Mouse (Mus musculus) CH12.LX (cell line): ENCODE data around the gene Slc1a1. TPM values are rescaled to one million over a fixed set of nuclear protein-coding genes. Genes with fewer than 3 reads are reported as not detected.

Experiments
- DNase-seq: peaks from one replicate; pipeline ENCODE4 v3.0.0-alpha.2; 2013; ENCODE audit errors: extremely low read depth
- H3K27ac ChIP-seq: 2 replicates; pipeline ENCODE4 v1.5.1; 2012; ENCODE audit warnings: low read depth, mild to moderate bottlenecking, control low read depth, moderate library complexity; ENCODE audit not compliant: insufficient read depth
- H3K27me3 ChIP-seq: replicated peaks from 2 replicates; pipeline ENCODE3; 2012; ENCODE audit warnings: inconsistent platforms
- H3K36me3 ChIP-seq, 2 experiments: replicated peaks in 1 of 2; 2 replicates each; pipeline versions ENCODE3 to v1.6.1; 2012; ENCODE audit warnings: inconsistent platforms in 1 of 2, low read length in 1 of 2, mild to moderate bottlenecking in 1 of 2, mixed read lengths in 1 of 2, moderate library complexity in 1 of 2; ENCODE audit not compliant: control insufficient read depth in 1 of 2, insufficient read depth in 1 of 2
- H3K4me1 ChIP-seq, 2 experiments: 2 replicates each; pipeline ENCODE4 v1.6.1; 2012; ENCODE audit warnings: inconsistent platforms in 1 of 2, moderate library complexity in 1 of 2; ENCODE audit not compliant: insufficient read depth in 2 of 2, control insufficient read depth in 1 of 2
- H3K4me2 ChIP-seq: 2 replicates; pipeline ENCODE4 v1.6.1; 2012; ENCODE audit warnings: low read depth, mild to moderate bottlenecking, control low read depth; ENCODE audit not compliant: poor library complexity, insufficient read depth, severe bottlenecking
- H3K4me3 ChIP-seq, 3 experiments: fragments of 150-350 bp in 1 of 3; sonication (generic) in 1 of 3; replicated peaks in 1 of 3; 2 replicates each; pipeline versions ENCODE3 to v1.5.1; 2011 to 2012; ENCODE audit warnings: low read depth in 2 of 3, low read length in 2 of 3, mild to moderate bottlenecking in 2 of 3, moderate library complexity in 2 of 3, control low read depth in 1 of 3, improper control_type of control experiment in 1 of 3, inconsistent platforms in 1 of 3, mixed read lengths in 1 of 3; ENCODE audit not compliant: poor library complexity in 1 of 3
- H3K79me2 ChIP-seq: replicated peaks from 2 replicates; pipeline ENCODE4 v1.6.1; 2012; ENCODE audit warnings: mild to moderate bottlenecking, moderate library complexity; ENCODE audit not compliant: control insufficient read depth, poor library complexity, insufficient read depth, severe bottlenecking; ENCODE audit errors: extremely low read depth
- H3K9ac ChIP-seq: 2 replicates; pipeline ENCODE4 v1.6.1; 2012; ENCODE audit warnings: low read depth, mild to moderate bottlenecking, control low read depth, moderate library complexity; ENCODE audit not compliant: insufficient read depth
- H3K9me3 ChIP-seq: replicated peaks from 2 replicates; pipeline ENCODE3; 2012; ENCODE audit warnings: low read length, inconsistent platforms, mixed read lengths
- E2F4 ChIP-seq: IDR thresholded peaks from 2 replicates; pipeline ENCODE4 v1.6.1; 2011; ENCODE audit warnings: low read depth, low read length, improper control_type of control experiment; ENCODE audit not compliant: insufficient replicate concordance
- EP300 ChIP-seq: IDR thresholded peaks from 2 replicates; pipeline ENCODE4 v1.6.1; 2011; ENCODE audit warnings: low read length, improper control_type of control experiment
- GABPA ChIP-seq: IDR thresholded peaks from 2 replicates; pipeline ENCODE4 v1.6.1; 2012; ENCODE audit warnings: low read depth, low read length, improper control_type of control experiment, inconsistent platforms; ENCODE audit not compliant: insufficient replicate concordance
- IRF4 ChIP-seq: IDR thresholded peaks from 2 replicates; pipeline ENCODE4 v1.6.1; 2014; ENCODE audit warnings: low read depth, mild to moderate bottlenecking, inconsistent platforms, low read length, improper control_type of control experiment
- JUN ChIP-seq: IDR thresholded peaks from 2 replicates; pipeline ENCODE4 v1.6.1; 2011; ENCODE audit warnings: low read depth, mild to moderate bottlenecking, low read length, improper control_type of control experiment, moderate library complexity; ENCODE audit not compliant: insufficient read depth
- KAT2A ChIP-seq: IDR thresholded peaks from 2 replicates; pipeline ENCODE4 v1.6.1; 2012; ENCODE audit warnings: low read length, improper control_type of control experiment, inconsistent platforms; ENCODE audit not compliant: insufficient replicate concordance
- MAX ChIP-seq: IDR thresholded peaks from 2 replicates; pipeline ENCODE4 v1.6.1; 2011; ENCODE audit warnings: low read length, improper control_type of control experiment
- MAZ ChIP-seq: IDR thresholded peaks from 2 replicates; pipeline ENCODE4 v1.6.1; 2012; ENCODE audit warnings: low read depth, mild to moderate bottlenecking, inconsistent platforms, low read length, improper control_type of control experiment, moderate library complexity
- MEF2A ChIP-seq: IDR thresholded peaks from 2 replicates; pipeline ENCODE4 v1.6.1; 2014; ENCODE audit warnings: low read depth, mild to moderate bottlenecking, inconsistent platforms, low read length, improper control_type of control experiment, borderline replicate concordance
- MXI1 ChIP-seq: IDR thresholded peaks from 2 replicates; pipeline ENCODE4 v1.6.1; 2011; ENCODE audit warnings: mild to moderate bottlenecking, low read depth, low read length, improper control_type of control experiment
- MYC ChIP-seq: IDR thresholded peaks from 2 replicates; pipeline ENCODE4 v1.6.1; 2011; ENCODE audit warnings: low read depth, mild to moderate bottlenecking, improper control_type of control experiment, low read length
- NELFE ChIP-seq: IDR thresholded peaks from 2 replicates; pipeline ENCODE4 v1.6.1; 2011; ENCODE audit warnings: low read depth, low read length, improper control_type of control experiment
- POLR2A ChIP-seq: IDR thresholded peaks from 2 replicates; pipeline ENCODE4 v1.6.1; 2011; ENCODE audit warnings: low read depth, mild to moderate bottlenecking, improper control_type of control experiment, low read length
- POLR2AphosphoS2 ChIP-seq: IDR thresholded peaks from 2 replicates; pipeline ENCODE4 v1.6.1; 2011; ENCODE audit warnings: low read depth, low read length, improper control_type of control experiment
- SIN3A ChIP-seq: IDR thresholded peaks from 2 replicates; pipeline ENCODE4 v1.6.1; 2012; ENCODE audit warnings: low read length, improper control_type of control experiment, inconsistent platforms
- SMC3 ChIP-seq: IDR thresholded peaks from 2 replicates; pipeline ENCODE4 v1.6.1; 2011; ENCODE audit warnings: low read depth, low read length, improper control_type of control experiment
- TCF12 ChIP-seq: IDR thresholded peaks from 2 replicates; pipeline ENCODE4 v1.6.1; 2014; ENCODE audit warnings: low read depth, mild to moderate bottlenecking, inconsistent platforms, low read length, improper control_type of control experiment
- USF1 ChIP-seq: IDR thresholded peaks from 2 replicates; pipeline ENCODE4 v1.6.1; 2014; ENCODE audit warnings: low read depth, mild to moderate bottlenecking, inconsistent platforms, low read length, improper control_type of control experiment
- USF2 ChIP-seq: conservative IDR thresholded peaks from 2 replicates; pipeline ENCODE4 v1.6.1; 2011; ENCODE audit warnings: low read depth, low read length, improper control_type of control experiment
- ZKSCAN1 ChIP-seq: IDR thresholded peaks from 2 replicates; pipeline ENCODE4 v1.6.1; 2012; ENCODE audit warnings: low read depth, inconsistent platforms, low read length, improper control_type of control experiment, borderline replicate concordance
- dilution Hi-C: fragments of 300-500 bp; cut with MboI; formaldehyde crosslinking; loops from 2 replicates; pipeline ENCODE4 v1.14.3; 2020; ENCODE audit warnings: low sequenced_read_pairs; ENCODE audit not compliant: extremely low pct_unique_long_range_greater_than_20kb, extremely low pct_ligation_motif_present
- in situ Hi-C: fragments of 300-500 bp; cut with MboI; formaldehyde crosslinking; loops from 3 replicates; pipeline ENCODE4 v1.14.3; 2019; ENCODE audit warnings: low sequenced_read_pairs, low pct_ligation_motif_present, low pct_unique_long_range_greater_than_20kb, mixed read lengths
- polyA plus RNA-seq: library from polyadenylated mRNA; unstranded; fragments of >175 nt; gene quantifications from 2 replicates; pipeline ENCODE4 v1.2.1, GENCODE M21; 2012; ENCODE audit warnings: low read depth; ENCODE audit not compliant: insufficient read length
- total RNA-seq, 2 experiments: library from RNA; depleted of rRNA; stranded (reverse); fragments of 300-350 nt in 1 of 2; fragments of >200 nt in 1 of 2; gene quantifications; 2 replicates each; pipeline ENCODE4 v1.2.3; 2012 to 2014

Slc1a1 gene
- total and polyA plus RNA-seq, 3 experiments, result 0.20 to 1.1 (median 0.95) TPM

GRCm38 (mm10) chr19:28900771-28901170 is 65.9 kb downstream of the Slc1a1 start:
- H3K27ac ChIP-seq, result no peak overlapping the region
- no peak overlapping the region for H3K9ac ChIP-seq
- H3K4me1 ChIP-seq, result no peaks in the 10 kb centered on the region
- TF ChIP-seq USF1, result no peak
- in situ Hi-C loops (no loop called here), dilution Hi-C loops (no loop called here)
- no peak overlapping the region for H3K4me3 ChIP-seq
- H3K27me3 ChIP-seq, result no peaks in the 10 kb centered on the region
- DNase-seq, result no peak
- H3K36me3 ChIP-seq, result no peaks in the 10 kb centered on the region
- H3K4me2 ChIP-seq, result no peak overlapping the region
- H3K79me2 ChIP-seq, result no peaks in the 10 kb centered on the region
- H3K9me3 ChIP-seq, result no peaks in the 10 kb centered on the region

GRCm38 (mm10) chr19:28902111-28902510 is 67.3 kb downstream of the Slc1a1 start:
- Histone ChIP-seq H3K27me3 (no peaks in the 10 kb centered on the region), H3K4me2 (no peak overlapping the region), H3K4me1 (no peaks in the 10 kb centered on the region), H3K27ac (no peak overlapping the region), H3K9me3 (no peaks in the 10 kb centered on the region), H3K79me2 (no peaks in the 10 kb centered on the region), H3K4me3 (no peak overlapping the region), H3K36me3 (no peaks in the 10 kb centered on the region), H3K9ac (no peak overlapping the region)
- no peak for DNase-seq
- dilution Hi-C loops, result no loop called here
- in situ Hi-C loops, result no loop called here
- TF ChIP-seq MEF2A (no peak), IRF4 (no peak), TCF12 (no peak), MYC (no peak), E2F4 (no peak), SMC3 (no peak), EP300 (no peak), POLR2A (no peak), KAT2A (no peak), POLR2AphosphoS2 (no peak), MXI1 (no peak), ZKSCAN1 (no peak), SIN3A (no peak), USF2 (no peak), JUN (no peak)

GRCm38 (mm10) chr19:28902806-28903205 is 68.0 kb downstream of the Slc1a1 start:
- Histone ChIP-seq H3K36me3 (no peaks in the 10 kb centered on the region), H3K4me1 (no peaks in the 10 kb centered on the region), H3K4me3 (no peak overlapping the region), H3K9ac (no peak overlapping the region), H3K27me3 (no peaks in the 10 kb centered on the region), H3K9me3 (no peaks in the 10 kb centered on the region), H3K4me2 (no peak overlapping the region), H3K27ac (no peak overlapping the region), H3K79me2 (no peaks in the 10 kb centered on the region)
- TF ChIP-seq IRF4 (no peak), POLR2AphosphoS2 (no peak), MAX (no peak), GABPA (no peak), TCF12 (no peak), SMC3 (no peak), NELFE (no peak), MAZ (no peak), POLR2A (no peak)
- in situ Hi-C loops, result no loop called here
- dilution Hi-C loops, result no loop called here
- DNase-seq, result no peak
